10 mouse cellular contexts compared by ENCODE assay signal in genomic region chr5:57755791-57756190, GRCm38 (mm10). TPM values are rescaled to one million over a fixed set of nuclear protein-coding genes. Genes with fewer than 3 reads are reported as not detected.
A peak's percentile ranks its signal among the peaks of the same experiment; 100 is the strongest.
DNase-seq lines count a peak whose midpoint lies in the region; ATAC-seq lines count a peak whose summit lies in the region.
"Had no signal": no experiment of that assay in that cellular context is flagged by ENCODE, and none has a peak within 500 bp of the region (broad histone marks: within the 10 kb centered on the region; RNA-seq: fewer than 3 reads in every experiment).

No protein-coding gene starts in this region.

- peak overlapping the region; percentile 46 for H3K27ac ChIP-seq in heart, embryonic 15.5 days
- H3K27ac ChIP-seq in hindbrain, embryonic 12.5 days, result no peak overlapping the region
- H3K27ac ChIP-seq: forebrain, embryonic 10.5 days; liver, embryonic 14.5 days had no signal

- H3K4me3 ChIP-seq in heart, embryonic 15.5 days, result no peak overlapping the region
- no peak overlapping the region for H3K4me3 ChIP-seq in hindbrain, embryonic 12.5 days
- H3K4me3 ChIP-seq: forebrain, embryonic 10.5 days had no signal

- H3K36me3 ChIP-seq in heart, embryonic 15.5 days, result no peaks in the 10 kb centered on the region
- no peaks in the 10 kb centered on the region for H3K36me3 ChIP-seq in hindbrain, embryonic 12.5 days
- H3K36me3 ChIP-seq: forebrain, embryonic 10.5 days had no signal

- no peaks in the 10 kb centered on the region for H3K9me3 ChIP-seq in heart, embryonic 15.5 days (replicated peaks)
- H3K9me3 ChIP-seq in hindbrain, embryonic 12.5 days (replicated peaks), result no peaks in the 10 kb centered on the region
- H3K9me3 ChIP-seq: forebrain, embryonic 10.5 days had no signal

- DNase-seq in left cerebral cortex, adult 18-20 months (ENCODE audit: low spot score in 2 of 2), result peak; percentile 15 to 21
- DNase-seq in left cerebral cortex, postnatal 4 days, result no peak
- DNase-seq in 416B (ENCODE audit: low read depth), result peak; percentile 44
- peak; percentile 23 for DNase-seq in adipocyte (ENCODE audit: low spot score)
- no peak for DNase-seq in testis, postnatal 10 days (ENCODE audit: low spot score)

- 14% methylated on average over 1 of the region's 1 CpGs for WGBS in heart, embryonic 15.5 days
- 40% methylated on average over 1 of the region's 1 CpGs for WGBS in hindbrain, embryonic 12.5 days

- no peak overlapping the region for H3K4me2 ChIP-seq in heart, embryonic 15.5 days
- no peak overlapping the region for H3K4me2 ChIP-seq in hindbrain, embryonic 12.5 days (replicated peaks)

- H3K9ac ChIP-seq in heart, embryonic 15.5 days, result no peak overlapping the region
- no peak overlapping the region for H3K9ac ChIP-seq in hindbrain, embryonic 12.5 days
- H3K9ac ChIP-seq: liver, embryonic 14.5 days had no signal

- 0 out of 2 replicates have a peak, but pooled peaks have one; percentile 47 for ATAC-seq in heart, embryonic 15.5 days (replicated peaks; ENCODE audit: insufficient number of reproducible peaks, insufficient read depth, low FRiP score, low read depth)
- ATAC-seq in erythroid progenitor cell, adult 5-6 weeks (replicated peaks; ENCODE audit: low FRiP score, poor library complexity, severe bottlenecking), result no peak
- ATAC-seq in hindbrain, embryonic 12.5 days (ENCODE audit: low FRiP score), result no peak

- peaks cover 31% of the 10 kb centered on the region for H3K4me1 ChIP-seq in heart, embryonic 15.5 days (replicated peaks)
- peaks cover 3% of the 10 kb centered on the region for H3K4me1 ChIP-seq in hindbrain, embryonic 12.5 days

- intact Hi-C loops in left cerebral cortex, postnatal 4 days (cut with DNase I), result no loop called here

- H3K27me3 ChIP-seq in heart, embryonic 15.5 days, result no peaks in the 10 kb centered on the region
- no peaks in the 10 kb centered on the region for H3K27me3 ChIP-seq in hindbrain, embryonic 12.5 days

RNA-seq across cellular contexts. Expression of gene Pcdh7, which starts 38.0 kb away (rescaled TPM):
- total RNA-seq in left cerebral cortex, adult 18-20 months (2021), result 100 to 1,000 TPM; 130 to 159 TPM
- total RNA-seq in left cerebral cortex, postnatal 4 days (2021), result 100 to 1,000 TPM; 118 to 136 TPM
- 21.1 and 21.8 TPM in 2 replicates for polyA plus RNA-seq in heart, embryonic 15.5 days (2015; fragmentation: Nextera tagmentation; extraction: Ambion mirVana)
- total RNA-seq in erythroid progenitor cell, adult 5-6 weeks (2015; ENCODE audit: low replicate concordance), result not detected in 2 replicates
- 1.8 TPM in 1 of 2 replicates, not detected in the other for total RNA-seq in erythroid progenitor cell, adult 5-6 weeks (2017; ENCODE audit: low replicate concordance)
- 15.3 and 16.8 TPM in 2 replicates for polyA plus RNA-seq in hindbrain, embryonic 12.5 days (2016; fragmentation: Nextera tagmentation; extraction: Ambion mirVana)

Comparison
In these comparisons a context has a peak if more than half of its experiments do, and no peak if none do; other contexts are left out.
1. DNase-seq: peak in left cerebral cortex, adult 18-20 months (2 of 2), 416B (single experiment) and adipocyte (single experiment); none in left cerebral cortex, postnatal 4 days (single experiment) and testis, postnatal 10 days (single experiment).
2. RNA of gene Pcdh7, which starts 38.0 kb away (total RNA-seq): 130 to 159 TPM in left cerebral cortex, adult 18-20 months and 118 to 136 TPM in left cerebral cortex, postnatal 4 days; 1.8 TPM in erythroid progenitor cell, adult 5-6 weeks; every median in the first group is over 10 times any median in the second.